Mouse (Mus musculus) heart, embryonic 14.5 days (tissue): ENCODE results near the gene Ccdc188. TPM values are rescaled to one million over a fixed set of nuclear protein-coding genes. Genes with fewer than 3 reads are reported as not detected.

Experiments
- ATAC-seq: fragments of 200-750 bp; cut with Nextera tagmentation; 2 replicates; pipeline ENCODE4 v1.8.0; 2017; ENCODE audit warnings: low read depth, moderate TSS enrichment; ENCODE audit not compliant: insufficient number of reproducible peaks, insufficient read depth, low FRiP score
- H3K27ac ChIP-seq, 2 experiments: fragments of 200-500 bp in 1 of 2; fragments of 300-500 bp in 1 of 2; sonication (generic) in 1 of 2; replicated peaks in 1 of 2; 2 replicates each; pipeline ENCODE4 v1.5.1; 2012 to 2014; ENCODE audit warnings: low read depth in 2 of 2, low read length in 2 of 2, control low read depth in 1 of 2, mild to moderate bottlenecking in 1 of 2, mixed read lengths in 1 of 2; ENCODE audit not compliant: control insufficient read depth in 1 of 2, insufficient read depth in 1 of 2
- H3K27me3 ChIP-seq: fragments of 300-500 bp; sonication (generic); 2 replicates; pipeline ENCODE4 v1.6.1; 2014; ENCODE audit warnings: mild to moderate bottlenecking, low read length, control low read depth; ENCODE audit not compliant: control insufficient read depth, insufficient read depth
- H3K36me3 ChIP-seq: fragments of 300-500 bp; sonication (generic); 2 replicates; pipeline ENCODE4 v1.6.1; 2014; ENCODE audit warnings: mild to moderate bottlenecking, control low read depth, low read length, mixed read lengths; ENCODE audit not compliant: control insufficient read depth, insufficient read depth
- H3K4me1 ChIP-seq, 2 experiments: fragments of 200-500 bp in 1 of 2; fragments of 300-500 bp in 1 of 2; sonication (generic) in 1 of 2; 2 replicates each; pipeline ENCODE4 v1.6.1; 2012 to 2014; ENCODE audit warnings: low read length in 2 of 2, control low read depth in 1 of 2, mixed read lengths in 1 of 2; ENCODE audit not compliant: control insufficient read depth in 2 of 2, insufficient read depth in 2 of 2
- H3K4me2 ChIP-seq: fragments of 300-500 bp; sonication (generic); 2 replicates; pipeline ENCODE4 v1.6.1; 2014; ENCODE audit warnings: mild to moderate bottlenecking, low read length
- H3K4me3 ChIP-seq, 2 experiments: fragments of 200-500 bp in 1 of 2; fragments of 300-500 bp in 1 of 2; sonication (generic) in 1 of 2; 2 replicates each; pipeline ENCODE4 v1.5.1; 2012 to 2014; ENCODE audit warnings: low read length in 2 of 2, mild to moderate bottlenecking in 2 of 2, control low read depth in 1 of 2, low read depth in 1 of 2, moderate library complexity in 1 of 2; ENCODE audit not compliant: control insufficient read depth in 1 of 2, insufficient read depth in 1 of 2
- H3K9ac ChIP-seq: fragments of 300-500 bp; sonication (generic); 2 replicates; pipeline ENCODE4 v1.6.1; 2014; ENCODE audit warnings: mild to moderate bottlenecking, low read length
- H3K9me3 ChIP-seq: fragments of 300-500 bp; sonication (generic); 2 replicates; pipeline ENCODE4 v1.6.1; 2016; ENCODE audit warnings: low read length, control low read depth; ENCODE audit not compliant: control insufficient read depth
- WGBS: fragments of 180-500 bp; shearing (Covaris S2); extraction: QIAGEN DNeasy Blood & Tissue Kit; methylation state at CpG from one replicate; pipeline ENCODE4 v1.1.7; 2014; 5-methylcytosine and 5-hydroxymethylcytosine counted together
- polyA plus RNA-seq: library from polyadenylated mRNA; unstranded; fragments of >200 nt; fragmentation: Nextera tagmentation; extraction: Ambion mirVana; gene quantifications from 2 replicates; pipeline ENCODE4 v1.2.1, GENCODE M21; 2014

Gene Ccdc188
- polyA plus RNA-seq, 1 experiment from 2014 or later: 0.30 TPM

DNA sequence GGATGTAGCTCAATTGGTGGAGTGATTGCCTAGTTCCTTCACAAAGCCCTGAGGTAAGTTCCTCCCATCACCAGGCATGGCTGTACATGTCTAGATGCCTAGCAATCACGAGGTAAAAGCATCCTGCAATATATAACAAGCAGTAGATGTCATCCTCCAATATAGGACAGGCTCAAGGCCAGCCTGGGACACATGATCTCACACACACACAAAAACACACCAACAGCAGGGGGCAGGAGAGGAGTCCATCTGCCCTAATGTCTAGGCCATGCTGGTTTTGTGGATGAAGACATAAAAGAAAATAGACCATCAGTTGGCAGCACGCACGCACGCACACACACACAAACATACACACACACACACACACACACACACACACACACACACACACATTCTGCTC lies 40.9 kb upstream of the Ccdc188 start:
- Histone ChIP-seq H3K9ac (no peak overlapping the region), H3K36me3 (no peaks in the 10 kb centered on the region), H3K9me3 (no peaks in the 10 kb centered on the region), H3K4me3 (no peak overlapping the region), H3K4me2 (no peak overlapping the region), H3K27ac (no peak overlapping the region), H3K4me1 (peaks cover 0 to 9% of the 10 kb centered on the region in 2 experiments; a peak in 1 of 4 replicates), H3K27me3 (peaks cover 6% of the 10 kb centered on the region; the same call in 1 of the 2 replicates)
- WGBS: 75% methylated on average over 4 of the region's 4 CpGs
- no peak for ATAC-seq

DNA sequence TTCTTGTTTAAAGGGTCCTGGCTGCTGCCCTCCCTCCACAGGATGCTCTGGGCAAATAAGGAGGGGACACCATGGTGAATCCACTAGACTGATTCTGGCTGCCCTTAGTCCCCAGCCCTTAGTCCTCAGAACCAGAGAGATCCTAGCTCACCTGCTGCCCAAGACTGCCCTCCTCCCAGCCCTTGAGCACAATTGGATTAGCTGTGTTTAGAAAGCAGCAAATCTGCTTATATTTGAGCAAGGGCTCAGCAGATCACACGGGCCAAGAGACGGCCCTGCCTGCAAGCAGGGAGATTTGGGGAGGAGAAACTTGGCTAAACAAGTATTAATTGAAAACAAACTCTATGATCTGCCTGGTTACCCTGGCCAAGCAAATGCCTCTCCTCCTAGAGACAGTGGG lies 38.1 kb upstream of the Ccdc188 start:
- H3K4me2 ChIP-seq: no peak overlapping the region
- no peak overlapping the region for H3K27ac ChIP-seq
- H3K4me3 ChIP-seq: no peak overlapping the region
- H3K4me1 ChIP-seq: peaks cover 0 to 6% of the 10 kb centered on the region in 2 experiments; a peak in 1 of 4 replicates
- H3K9ac ChIP-seq: no peak overlapping the region
- 65% methylated on average over 2 of the region's 2 CpGs for WGBS
- no peak for ATAC-seq
- H3K27me3 ChIP-seq: no peaks in the 10 kb centered on the region; the same call in 1 of the 2 replicates
- no peaks in the 10 kb centered on the region for H3K9me3 ChIP-seq
- no peaks in the 10 kb centered on the region for H3K36me3 ChIP-seq

DNA sequence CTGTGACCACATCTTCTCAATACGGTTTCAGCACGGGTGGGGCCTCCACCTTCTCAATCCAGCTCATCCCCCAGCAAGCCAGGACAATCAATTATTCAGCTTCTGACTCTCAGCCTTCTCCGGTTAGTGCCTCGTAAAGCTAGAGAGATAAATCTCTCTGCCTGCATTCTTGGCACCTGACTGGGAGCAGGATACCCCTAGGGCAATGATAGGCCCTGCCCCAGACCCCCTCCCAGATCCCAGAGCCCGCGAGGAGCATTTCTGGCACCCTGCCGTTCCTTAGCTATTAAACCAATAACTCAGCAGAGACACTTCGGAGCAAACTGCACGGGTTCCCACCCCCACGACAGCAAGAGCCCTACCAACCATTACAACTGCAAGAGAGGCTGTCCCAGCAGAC lies 36.3 kb upstream of the Ccdc188 start:
- Histone ChIP-seq H3K27me3 (no peaks in the 10 kb centered on the region; the same call in 1 of the 2 replicates), H3K9me3 (no peaks in the 10 kb centered on the region), H3K36me3 (no peaks in the 10 kb centered on the region), H3K4me3 (no peak overlapping the region), H3K9ac (no peak overlapping the region), H3K4me2 (no peak overlapping the region), H3K4me1 (peaks cover 2 to 6% of the 10 kb centered on the region in 2 experiments; a peak in 3 of 4 replicates), H3K27ac (no peak overlapping the region)
- no peak for ATAC-seq
- WGBS: 48% methylated on average over 10 of the region's 10 CpGs

- no peak for ATAC-seq
- Histone ChIP-seq H3K4me1 (peaks cover 15 to 16% of the 10 kb centered on the region in 2 experiments), H3K9me3 (no peaks in the 10 kb centered on the region), H3K4me3 (no peak overlapping the region), H3K27me3 (no peaks in the 10 kb centered on the region; the same call in 1 of the 2 replicates), H3K27ac (no peak overlapping the region), H3K4me2 (no peak overlapping the region), H3K36me3 (no peaks in the 10 kb centered on the region), H3K9ac (no peak overlapping the region)
- 72% methylated on average over 8 of the region's 8 CpGs for WGBS
Observed at GRCm38 (mm10) chr16:18182766-18183165, 34.9 kb upstream of the Ccdc188 start.

GRCm38 (mm10) chr16:18185715-18186449 lies 31.8 kb upstream of the Ccdc188 start:
- Histone ChIP-seq H3K4me3 (no peak overlapping the region), H3K4me2 (no peak overlapping the region), H3K36me3 (no peaks in the 10 kb centered on the region), H3K9ac (no peak overlapping the region), H3K27ac (no peak overlapping the region), H3K4me1 (peaks cover 15 to 16% of the 10 kb centered on the region in 2 experiments), H3K9me3 (0 out of 2 replicates have a peak, but pooled peaks cover 4% of the 10 kb centered on the region), H3K27me3 (no peaks in the 10 kb centered on the region)
- no peak for ATAC-seq
- 92% methylated on average over 8 of the region's 8 CpGs for WGBS

DNA sequence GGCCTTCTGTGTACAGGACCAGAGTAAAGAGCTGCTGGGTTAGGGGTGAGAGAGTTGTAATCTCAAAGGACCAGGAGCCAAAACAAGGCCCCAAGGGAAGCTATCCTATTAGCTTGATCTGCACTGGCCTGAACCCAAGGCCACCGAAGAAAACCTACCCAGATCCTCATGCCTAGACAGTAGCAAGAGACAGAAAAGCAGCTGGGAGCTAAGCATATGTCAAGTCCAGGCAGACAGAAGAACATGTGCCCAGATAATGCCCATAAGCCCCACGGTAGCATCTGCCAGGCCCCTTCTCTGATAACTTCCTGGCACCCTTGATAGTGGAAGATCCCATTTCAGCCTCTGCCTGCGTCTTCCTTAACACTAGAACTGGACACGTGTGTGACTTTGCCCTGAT lies 30.9 kb upstream of the Ccdc188 start:
- Histone ChIP-seq H3K4me1 (peaks cover 10 to 15% of the 10 kb centered on the region in 2 experiments), H3K27ac (peak overlapping the region in 1 of 2 experiments; percentile 56; a peak in 2 of 4 replicates), H3K36me3 (no peaks in the 10 kb centered on the region), H3K4me2 (no peak overlapping the region), H3K9ac (no peak overlapping the region), H3K27me3 (no peaks in the 10 kb centered on the region), H3K9me3 (0 out of 2 replicates have a peak, but pooled peaks cover 4% of the 10 kb centered on the region), H3K4me3 (no peak overlapping the region)
- no peak for ATAC-seq
- 41% methylated on average over 4 of the region's 4 CpGs for WGBS

GRCm38 (mm10) chr16:18187221-18187620 lies 30.5 kb upstream of the Ccdc188 start:
- Histone ChIP-seq H3K4me1 (peaks cover 10 to 15% of the 10 kb centered on the region in 2 experiments), H3K4me3 (no peak overlapping the region), H3K9ac (no peak overlapping the region), H3K9me3 (0 out of 2 replicates have a peak, but pooled peaks cover 4% of the 10 kb centered on the region), H3K27ac (peak overlapping the region; percentile 43 to 56; a peak in 3 of 4 replicates), H3K27me3 (no peaks in the 10 kb centered on the region), H3K4me2 (no peak overlapping the region), H3K36me3 (no peaks in the 10 kb centered on the region)
- WGBS: 35% methylated on average over 3 of the region's 3 CpGs
- ATAC-seq: no peak
